Mouse (Mus musculus): ENCODE measurements around the gene Upf3a.
"Not testable (repeated sequence)": the region's sequence is repeated elsewhere in the genome, so short reads cannot be mapped to it uniquely, and the experiment has no call there.

Upf3a gene
- long read RNA-seq, experiment 1, transcript Upf3a-201 (9 exons, 2,057 nt), result major isoform, 25 of 45 reads
- long read RNA-seq, experiment 1, partial matches to known transcripts, result 12 of 45 reads
- long read RNA-seq, experiment 1, other reads (novel, unspliced or antisense), result 4 of 45 reads
- long read RNA-seq, experiment 2, transcript Upf3a-201 (9 exons, 2,057 nt), result major isoform, 13 of 39 reads
- long read RNA-seq, experiment 2, partial matches to known transcripts, result 19 of 39 reads
- long read RNA-seq, experiment 2, other reads (novel, unspliced or antisense), result 5 of 39 reads

GRCm38 (mm10) chr8:13785250-13785763 is at the start of gene Upf3a:
TSS of gene Upf3a (plus strand) at chr8:13785615.
- intact Hi-C loops (cut with DNase I), result loop anchor here (5.0 kb wide), 2 partner anchors 87 to 102 kb away; no protein-coding TSS in a partner anchor

GRCm38 (mm10) chr8:13740323-13740770 is 45.1 kb upstream of the Upf3a start:
- intact Hi-C loops (cut with DNase I), result no loop called here

GRCm38 (mm10) chr8:13740817-13741613 is 44.4 kb upstream of the Upf3a start:
- intact Hi-C loops (cut with DNase I), result no loop called here

GRCm38 (mm10) chr8:13746212-13746611 is 39.2 kb upstream of the Upf3a start:
- intact Hi-C loops (cut with DNase I), result not testable (repeated sequence)

GRCm38 (mm10) chr8:13747626-13748025 is 37.8 kb upstream of the Upf3a start:
- intact Hi-C loops (cut with DNase I), result no loop called here

- intact Hi-C loops (cut with DNase I), result loop anchor here (2.0 to 10.0 kb wide), 2 partner anchors 299 to 341 kb away; no protein-coding TSS in a partner anchor
Measured at GRCm38 (mm10) chr8:13753680-13754079, 31.7 kb upstream of the Upf3a start.

- intact Hi-C loops (cut with DNase I), result loop anchor here (10.0 kb wide), 1 partner anchor 302 kb away; no protein-coding TSS in a partner anchor
Measured at GRCm38 (mm10) chr8:13756480-13756879, 28.9 kb upstream of the Upf3a start.

- intact Hi-C loops (cut with DNase I), result loop anchor here (10.0 kb wide), 1 partner anchor 302 kb away; no protein-coding TSS in a partner anchor
Measured at GRCm38 (mm10) chr8:13756982-13757804, 28.2 kb upstream of the Upf3a start, which contains the start of gene Cdc16. TSS of gene Cdc16 (plus strand) at chr8:13757676.

GRCm38 (mm10) chr8:13757805-13758727 is 27.3 kb upstream of the Upf3a start:
- intact Hi-C loops (cut with DNase I), result loop anchor here (10.0 kb wide), 1 partner anchor 303 kb away; no protein-coding TSS in a partner anchor

GRCm38 (mm10) chr8:13769206-13769605 is 16.2 kb upstream of the Upf3a start:
- intact Hi-C loops (cut with DNase I), result no loop called here

GRCm38 (mm10) chr8:13780536-13780935 is 4.9 kb upstream of the Upf3a start:
- intact Hi-C loops (cut with DNase I), result no loop called here

GRCm38 (mm10) chr8:13785764-13786299 is 417 bp downstream of the Upf3a start:
- intact Hi-C loops (cut with DNase I), result loop anchor here (5.0 kb wide), 2 partner anchors 86 to 101 kb away; no protein-coding TSS in a partner anchor

- intact Hi-C loops (cut with DNase I), result loop anchor here (5.0 kb wide), 2 partner anchors 83 to 98 kb away; no protein-coding TSS in a partner anchor
Measured at GRCm38 (mm10) chr8:13789606-13790005, 4.2 kb downstream of the Upf3a start.

GRCm38 (mm10) chr8:13793097-13793745 is 7.8 kb downstream of the Upf3a start:
- intact Hi-C loops (cut with DNase I), result no loop called here

GRCm38 (mm10) chr8:13793746-13794101 is 8.3 kb downstream of the Upf3a start:
- intact Hi-C loops (cut with DNase I), result no loop called here

GRCm38 (mm10) chr8:13797676-13798075 is 12.3 kb downstream of the Upf3a start:
- intact Hi-C loops (cut with DNase I), result no loop called here

GRCm38 (mm10) chr8:13799566-13799965 is 14.2 kb downstream of the Upf3a start:
- intact Hi-C loops (cut with DNase I), result no loop called here

GRCm38 (mm10) chr8:13828598-13829172 is 43.3 kb downstream of the Upf3a start:
- intact Hi-C loops (cut with DNase I), result no loop called here
